Mouse (Mus musculus): ENCODE results near the gene Aars. TPM values are rescaled to one million over a fixed set of nuclear protein-coding genes. Genes with fewer than 3 reads are reported as not detected.
"Not testable (repeated sequence)": the region's sequence is repeated elsewhere in the genome, so short reads cannot be mapped to it uniquely, and the experiment has no call there.

The Aars gene
- polyA plus RNA-seq, 1 experiment from 2014 or later: 54.0 TPM

DNA sequence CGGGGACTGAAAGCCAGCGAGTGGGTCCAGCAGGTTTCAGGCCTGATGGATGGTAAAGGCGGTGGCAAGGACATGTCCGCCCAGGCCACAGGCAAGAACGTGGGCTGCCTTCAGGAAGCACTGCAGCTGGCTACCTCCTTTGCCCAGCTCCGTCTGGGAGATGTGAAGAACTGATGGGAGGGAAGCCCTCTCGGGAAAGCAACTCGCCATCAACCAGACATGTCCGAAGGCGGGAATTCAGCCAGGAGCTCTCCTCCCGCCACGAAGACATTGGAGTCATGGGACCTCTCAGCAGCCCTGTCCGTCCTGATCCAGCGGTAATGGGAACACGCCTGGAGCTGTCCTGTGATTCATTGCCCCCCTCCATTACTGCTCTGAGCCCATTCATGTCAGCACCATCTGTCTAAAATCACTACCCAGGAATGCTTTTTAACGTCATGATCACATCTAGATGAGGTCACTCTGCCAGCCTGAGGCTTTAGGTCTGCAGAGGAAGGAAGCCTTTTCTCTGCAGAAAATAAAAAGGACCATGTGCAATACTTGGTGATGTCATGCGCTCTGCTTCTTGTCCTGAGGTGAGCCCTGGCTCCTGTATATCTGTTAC lies 22.2 kb downstream of the Aars start:
- no peaks in the 10 kb centered on the region for H3K27me3 ChIP-seq
- H3K9me3 ChIP-seq (replicated peaks): no peaks in the 10 kb centered on the region
- peaks cover 70% of the 10 kb centered on the region for H3K36me3 ChIP-seq (replicated peaks)
- no peak for ATAC-seq (ENCODE audit: insufficient read depth)
- H3K4me3 ChIP-seq (replicated peaks): no peak overlapping the region
- no peak overlapping the region for H3K9ac ChIP-seq
- H3K4me1 ChIP-seq (replicated peaks): peaks cover 45% of the 10 kb centered on the region
- 87% methylated on average over 17 of the region's 17 CpGs for WGBS (ENCODE audit: insufficient replicate concordance)
- 0 out of 2 replicates have a peak overlapping the region, but pooled peaks have one; percentile 30 for H3K27ac ChIP-seq (replicated peaks)
- H3K4me2 ChIP-seq: no peak overlapping the region

DNA sequence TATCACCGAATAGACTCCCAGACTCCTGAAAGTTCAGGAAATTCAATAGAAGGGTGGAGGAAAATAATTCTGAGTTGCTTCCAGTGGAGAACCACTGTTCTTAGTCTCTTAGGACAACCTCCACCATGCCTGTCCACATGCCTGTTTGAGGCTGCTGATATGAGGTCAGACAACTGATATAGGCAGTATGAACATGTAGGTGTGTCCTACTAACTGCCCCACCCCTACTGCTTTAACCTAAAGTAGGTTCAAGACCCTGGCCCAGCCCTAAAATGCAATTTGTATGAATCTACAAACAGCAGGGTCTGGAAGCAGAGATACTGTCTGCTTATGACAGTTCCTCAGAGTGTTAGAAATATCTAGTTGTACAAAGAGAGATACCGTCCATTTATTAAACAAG lies 22.7 kb downstream of the Aars start:
- Histone ChIP-seq H3K4me3 (replicated peaks) (peak overlapping the region; percentile 90), H3K9ac (no peak overlapping the region), H3K27me3 (no peaks in the 10 kb centered on the region), H3K9me3 (replicated peaks) (no peaks in the 10 kb centered on the region), H3K4me2 (0 out of 2 replicates have a peak overlapping the region, but pooled peaks have one; percentile 99), H3K4me1 (replicated peaks) (peaks cover 50% of the 10 kb centered on the region), H3K27ac (replicated peaks) (0 out of 2 replicates have a peak overlapping the region, but pooled peaks have one; percentile 30), H3K36me3 (replicated peaks) (peaks cover 65% of the 10 kb centered on the region)
- WGBS (ENCODE audit: insufficient replicate concordance): 51% methylated on average over 2 of the region's 2 CpGs
- ATAC-seq (ENCODE audit: insufficient read depth): peak; percentile 44

DNA sequence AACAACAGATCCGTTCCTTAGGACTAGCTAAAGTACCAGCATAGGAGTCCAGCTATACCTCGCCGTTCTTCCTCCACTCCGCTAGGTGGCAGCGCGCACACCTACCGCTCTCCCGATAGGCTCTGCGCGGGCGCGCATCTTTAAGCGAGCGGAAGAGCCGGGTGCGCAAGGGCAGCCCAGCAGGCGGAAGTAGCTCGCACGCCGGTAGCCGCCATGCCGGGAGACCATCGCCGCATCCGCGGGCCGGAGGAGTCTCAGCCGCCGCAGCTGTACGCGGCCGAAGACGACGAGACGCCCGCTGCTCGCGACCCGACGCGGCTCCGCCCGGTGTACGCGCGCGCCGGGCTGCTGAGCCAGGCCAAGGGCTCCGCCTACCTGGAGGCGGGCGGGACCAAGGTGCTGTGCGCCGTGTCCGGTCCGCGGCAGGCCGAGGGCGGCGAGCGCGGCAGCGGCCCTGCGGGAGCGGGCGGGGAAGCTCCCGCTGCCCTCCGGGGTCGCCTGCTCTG lies 23.3 kb downstream of the Aars start, which contains the start of gene Exosc6:
TSS of gene Exosc6 (plus strand) at position 182 of the 506 bp plus-strand sequence.
- H3K27me3 ChIP-seq: no peaks in the 10 kb centered on the region
- peaks cover 59% of the 10 kb centered on the region for H3K36me3 ChIP-seq (replicated peaks)
- peaks cover 56% of the 10 kb centered on the region for H3K4me1 ChIP-seq (replicated peaks)
- WGBS (ENCODE audit: insufficient replicate concordance): under 1% methylated on average over 68 of the region's 68 CpGs
- H3K9ac ChIP-seq: peak within 1 kb of the TSS; percentile 87
- peak; percentile 93 for ATAC-seq (ENCODE audit: insufficient read depth)
- H3K9me3 ChIP-seq (replicated peaks): no peaks in the 10 kb centered on the region
- H3K4me2 ChIP-seq: peak within 1 kb of the TSS; percentile 99
- H3K27ac ChIP-seq (replicated peaks): peak within 1 kb of the TSS; percentile 87
- peak within 1 kb of the TSS; percentile 90 for H3K4me3 ChIP-seq (replicated peaks)

DNA sequence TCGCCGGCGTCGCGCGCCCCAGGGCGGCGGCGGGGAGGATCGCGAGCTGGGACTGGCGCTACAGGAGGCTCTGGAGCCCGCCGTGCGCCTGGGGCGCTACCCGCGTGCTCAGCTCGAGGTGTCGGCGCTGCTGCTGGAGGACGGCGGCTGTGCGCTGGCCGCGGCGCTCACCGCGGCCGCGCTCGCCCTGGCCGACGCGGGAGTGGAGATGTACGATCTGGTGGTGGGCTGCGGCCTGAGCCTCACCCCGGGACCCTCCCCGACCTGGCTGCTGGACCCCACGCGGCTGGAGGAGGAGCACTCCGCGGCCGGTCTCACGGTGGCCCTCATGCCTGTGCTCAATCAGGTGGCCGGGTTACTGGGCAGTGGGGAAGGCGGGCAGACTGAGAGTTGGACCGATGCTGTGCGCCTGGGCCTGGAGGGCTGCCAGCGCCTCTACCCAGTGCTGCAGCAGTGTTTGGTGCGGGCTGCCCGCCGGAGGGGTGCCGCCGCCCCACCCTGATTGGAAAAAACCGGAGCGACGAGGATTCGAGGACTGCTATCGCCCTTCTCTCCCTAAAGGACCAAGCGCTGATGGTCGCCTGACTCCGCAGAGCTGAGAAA lies 23.8 kb downstream of the Aars start:
- H3K9ac ChIP-seq: peak overlapping the region; percentile 87
- H3K4me2 ChIP-seq: peak overlapping the region; percentile 99
- peak overlapping the region; percentile 87 for H3K27ac ChIP-seq (replicated peaks)
- H3K9me3 ChIP-seq (replicated peaks): no peaks in the 10 kb centered on the region
- H3K4me3 ChIP-seq (replicated peaks): peak overlapping the region; percentile 90
- no peaks in the 10 kb centered on the region for H3K27me3 ChIP-seq
- WGBS (ENCODE audit: insufficient replicate concordance): under 1% methylated on average over 62 of the region's 63 CpGs
- peaks cover 62% of the 10 kb centered on the region for H3K4me1 ChIP-seq (replicated peaks)
- H3K36me3 ChIP-seq (replicated peaks): peaks cover 53% of the 10 kb centered on the region
- peak; percentile 63 for ATAC-seq (ENCODE audit: insufficient read depth)

DNA sequence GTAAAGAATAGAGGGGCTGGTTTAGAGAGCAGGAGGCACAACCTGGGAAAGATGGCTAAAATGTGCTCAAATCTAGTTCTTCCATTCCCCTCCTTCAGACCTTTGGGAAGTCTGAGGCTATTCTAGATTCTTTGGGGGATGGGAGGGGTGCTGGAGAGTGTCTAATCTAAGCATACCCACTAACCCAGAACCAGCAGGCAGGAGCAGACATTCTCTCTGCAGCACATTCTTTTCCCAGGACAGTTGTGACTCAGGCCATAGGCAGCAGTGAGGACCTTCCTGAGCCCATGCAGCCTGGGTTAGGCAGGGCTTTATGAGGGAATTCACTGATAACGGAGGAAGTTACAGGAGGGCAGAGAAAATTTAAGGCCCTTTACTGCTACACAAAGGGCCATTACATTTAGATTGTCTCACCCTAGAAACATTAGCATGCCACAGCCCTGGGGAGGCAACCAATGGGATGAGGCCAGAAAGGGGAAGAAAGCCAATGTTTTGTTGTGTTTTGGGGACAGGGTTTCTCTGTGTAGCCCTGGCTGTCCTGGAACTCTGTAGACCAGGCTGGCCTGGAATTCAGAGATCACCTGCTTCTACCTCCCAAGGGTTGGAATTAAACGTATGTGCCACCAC lies 26.1 kb downstream of the Aars start:
- no peak for ATAC-seq (ENCODE audit: insufficient read depth)
- 56% methylated on average over 2 of the region's 2 CpGs for WGBS (ENCODE audit: insufficient replicate concordance)
- peaks cover 31% of the 10 kb centered on the region for H3K36me3 ChIP-seq (replicated peaks)
- no peaks in the 10 kb centered on the region for H3K9me3 ChIP-seq (replicated peaks)
- H3K9ac ChIP-seq: no peak overlapping the region
- no peak overlapping the region for H3K4me3 ChIP-seq (replicated peaks)
- peaks cover 70% of the 10 kb centered on the region for H3K4me1 ChIP-seq (replicated peaks)
- H3K4me2 ChIP-seq: no peak overlapping the region
- 0 out of 2 replicates have a peak, but pooled peaks cover under 1% of the 10 kb centered on the region for H3K27me3 ChIP-seq
- H3K27ac ChIP-seq (replicated peaks): no peak overlapping the region

DNA sequence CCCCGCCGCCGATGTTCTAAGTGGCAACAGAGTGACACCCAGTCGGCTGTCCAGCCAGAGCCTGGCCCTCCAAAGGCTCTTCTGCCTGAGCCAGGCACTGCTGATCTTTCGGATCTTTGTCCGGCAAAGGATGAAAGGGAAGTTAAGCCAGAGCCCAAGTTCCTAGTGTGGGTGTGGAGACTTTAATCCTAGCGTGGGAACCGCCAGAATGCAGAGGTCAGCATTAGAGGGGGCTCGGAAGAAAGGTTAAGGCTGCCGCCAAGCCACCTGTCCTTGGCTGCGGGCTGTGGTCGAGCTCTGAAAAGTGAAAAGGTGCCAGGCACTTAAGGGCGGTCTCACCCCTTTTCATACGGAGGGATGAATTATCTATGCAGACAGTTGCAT lies 28.7 kb downstream of the Aars start:
- Histone ChIP-seq H3K4me1 (replicated peaks) (peaks cover 55% of the 10 kb centered on the region), H3K9ac (peak overlapping the region; percentile 58), H3K4me3 (replicated peaks) (peak overlapping the region; percentile 64), H3K9me3 (replicated peaks) (no peaks in the 10 kb centered on the region), H3K4me2 (peak overlapping the region; percentile 79), H3K27ac (replicated peaks) (no peak overlapping the region), H3K36me3 (replicated peaks) (peaks cover 11% of the 10 kb centered on the region), H3K27me3 (peaks cover 6% of the 10 kb centered on the region; the same call in 1 of the 2 replicates)
- no peak for ATAC-seq (ENCODE audit: insufficient read depth)
- 1% methylated on average over 14 of the region's 14 CpGs for WGBS (ENCODE audit: insufficient replicate concordance)

DNA sequence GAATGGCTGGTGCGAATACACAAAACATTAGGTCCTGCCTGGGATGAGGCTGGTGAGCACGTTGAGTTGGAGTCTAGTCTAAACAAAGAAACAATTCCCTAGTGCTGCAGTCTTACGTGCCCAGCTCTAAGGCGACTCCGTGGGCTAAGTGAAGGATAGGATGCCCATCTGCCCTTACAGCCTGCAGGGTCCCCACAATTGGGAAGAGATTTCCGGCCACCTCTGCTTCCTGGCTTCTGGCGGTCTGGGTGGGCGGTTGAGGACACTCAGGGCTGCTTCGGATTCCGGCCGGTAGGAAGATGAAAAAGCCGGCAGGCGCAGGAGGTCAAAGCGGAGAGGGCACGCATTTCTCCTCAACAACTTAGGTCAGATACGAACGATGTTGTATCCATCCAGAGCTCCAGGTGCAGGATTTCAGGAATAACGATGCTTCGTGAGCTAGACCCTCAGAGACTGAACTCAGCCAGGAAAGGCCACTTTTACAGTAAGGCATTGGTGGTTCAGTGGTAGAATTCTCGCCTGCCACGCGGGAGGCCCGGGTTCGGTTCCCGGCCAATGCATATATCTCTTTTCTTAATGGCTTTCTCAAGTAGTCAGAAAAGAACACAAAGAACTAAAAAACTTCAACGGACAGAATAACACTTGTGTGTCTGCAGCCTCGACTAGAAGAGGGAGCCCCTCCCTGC lies 29.3 kb downstream of the Aars start:
- H3K27ac ChIP-seq (replicated peaks): no peak overlapping the region
- peak overlapping the region; percentile 79 for H3K4me2 ChIP-seq
- H3K36me3 ChIP-seq (replicated peaks): peaks cover 8% of the 10 kb centered on the region
- H3K4me1 ChIP-seq (replicated peaks): peaks cover 50% of the 10 kb centered on the region
- H3K27me3 ChIP-seq: peaks cover 9% of the 10 kb centered on the region
- peak overlapping the region; percentile 58 for H3K9ac ChIP-seq
- H3K4me3 ChIP-seq (replicated peaks): peak overlapping the region; percentile 64
- H3K9me3 ChIP-seq (replicated peaks): no peaks in the 10 kb centered on the region
- peak; percentile 82 for ATAC-seq (ENCODE audit: insufficient read depth)
- WGBS (ENCODE audit: insufficient replicate concordance): under 1% methylated on average over 27 of the region's 27 CpGs

DNA sequence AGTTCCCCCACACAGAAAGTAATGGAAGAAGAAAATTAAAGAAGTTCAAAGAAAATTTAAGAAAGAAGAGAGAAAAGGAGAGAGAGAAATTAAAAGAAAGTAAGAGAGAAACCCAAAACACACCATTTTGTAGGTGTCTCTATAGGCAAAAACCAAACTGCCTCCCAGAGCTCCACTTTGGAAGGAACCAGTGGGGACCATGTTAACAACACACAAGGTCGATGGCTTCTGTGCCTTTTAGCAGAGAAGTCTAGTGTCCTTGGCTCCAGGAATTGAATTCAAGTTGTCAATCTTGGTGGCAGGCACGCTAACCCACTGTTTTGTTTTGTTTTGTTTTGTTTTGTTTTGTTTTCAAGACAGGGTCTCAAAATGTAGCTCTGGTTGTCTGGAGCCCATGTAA lies 29.9 kb downstream of the Aars start:
- H3K4me2 ChIP-seq: peak overlapping the region; percentile 79
- H3K4me3 ChIP-seq (replicated peaks): peak overlapping the region; percentile 64; the same call in 1 of the 2 replicates
- H3K27me3 ChIP-seq: peaks cover 12% of the 10 kb centered on the region
- H3K4me1 ChIP-seq (replicated peaks): peaks cover 43% of the 10 kb centered on the region
- H3K27ac ChIP-seq (replicated peaks): no peak overlapping the region
- no peak for ATAC-seq (ENCODE audit: insufficient read depth)
- WGBS (ENCODE audit: insufficient replicate concordance): 49% methylated on average over 2 of the region's 2 CpGs
- H3K9me3 ChIP-seq (replicated peaks): no peaks in the 10 kb centered on the region
- H3K36me3 ChIP-seq (replicated peaks): peaks cover 4% of the 10 kb centered on the region; the same call in 1 of the 2 replicates
- H3K9ac ChIP-seq: no peak overlapping the region

DNA sequence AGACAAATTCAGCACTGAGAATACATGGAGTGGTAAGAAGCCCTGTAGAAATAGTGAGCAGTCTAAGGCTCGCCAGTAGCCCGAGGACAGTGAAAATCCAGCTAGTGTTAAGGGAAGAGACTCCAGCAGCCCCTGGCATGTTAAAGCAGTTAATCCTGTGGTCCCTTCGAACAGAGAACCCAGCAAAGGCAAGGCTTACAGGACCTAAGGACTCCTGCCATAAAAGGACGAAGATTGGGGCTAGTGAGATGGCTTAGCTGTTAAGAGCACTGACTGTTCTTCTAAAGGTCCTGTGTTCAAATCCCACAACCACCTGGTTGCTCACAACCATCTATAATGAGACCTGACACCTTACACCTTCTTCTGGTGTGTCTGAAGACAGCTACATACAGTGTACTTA lies 33.4 kb downstream of the Aars start:
- no peak for ATAC-seq (ENCODE audit: insufficient read depth)
- Histone ChIP-seq H3K4me1 (replicated peaks) (peaks cover 13% of the 10 kb centered on the region), H3K27me3 (peaks cover 13% of the 10 kb centered on the region), H3K4me2 (no peak overlapping the region), H3K9ac (no peak overlapping the region), H3K36me3 (replicated peaks) (no peaks in the 10 kb centered on the region), H3K27ac (replicated peaks) (no peak overlapping the region), H3K4me3 (replicated peaks) (no peak overlapping the region), H3K9me3 (replicated peaks) (no peaks in the 10 kb centered on the region)
- WGBS (ENCODE audit: insufficient replicate concordance): 44% methylated on average over 4 of the region's 4 CpGs

DNA sequence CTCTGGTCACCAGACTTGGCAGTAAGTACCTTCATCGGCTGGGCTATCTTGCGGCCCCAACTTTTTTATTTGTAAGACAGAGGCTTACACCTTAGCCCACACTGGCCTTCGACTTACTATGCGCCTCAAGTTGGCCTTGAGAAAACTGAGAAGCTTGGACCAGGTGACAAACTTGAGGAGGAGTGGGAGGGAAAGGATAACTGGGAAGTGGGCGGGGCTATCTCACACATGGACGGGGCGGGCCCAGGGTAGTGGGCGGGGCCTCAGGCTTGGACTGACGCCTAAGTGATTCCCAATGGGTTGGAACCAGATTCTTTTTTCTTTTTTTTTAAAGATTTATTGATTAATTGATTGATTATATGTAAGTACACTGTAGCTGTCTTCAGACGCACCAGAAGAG lies 34.5 kb downstream of the Aars start:
- ATAC-seq (ENCODE audit: insufficient read depth): no peak
- Histone ChIP-seq H3K27me3 (peaks cover 15% of the 10 kb centered on the region), H3K27ac (replicated peaks) (no peak overlapping the region), H3K9me3 (replicated peaks) (no peaks in the 10 kb centered on the region), H3K36me3 (replicated peaks) (no peaks in the 10 kb centered on the region), H3K4me1 (replicated peaks) (peaks cover 3% of the 10 kb centered on the region; the same call in 1 of the 2 replicates), H3K9ac (no peak overlapping the region), H3K4me3 (replicated peaks) (no peak overlapping the region), H3K4me2 (no peak overlapping the region)
- 32% methylated on average over 10 of the region's 10 CpGs for WGBS (ENCODE audit: insufficient replicate concordance)

DNA sequence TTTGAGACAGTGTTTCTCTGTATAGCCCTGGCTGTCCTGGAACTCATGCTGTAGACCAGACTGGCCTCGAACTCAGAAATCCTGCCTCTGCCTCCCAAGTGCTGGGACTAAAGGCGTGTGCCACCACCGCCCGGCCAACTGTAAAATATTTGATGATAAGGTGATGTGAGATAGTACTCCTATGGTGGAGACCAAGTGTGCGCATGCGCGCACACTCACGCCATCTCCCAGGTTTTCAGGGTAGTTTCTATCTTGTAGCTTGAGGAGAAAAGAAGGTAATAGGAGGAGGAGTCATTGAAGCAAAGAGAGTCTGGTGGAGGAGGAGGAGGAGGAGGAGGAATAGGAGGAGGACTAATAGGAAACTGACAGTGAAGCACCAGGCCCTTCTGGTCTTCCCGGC lies 35.7 kb downstream of the Aars start:
- H3K9ac ChIP-seq; H3K4me2 ChIP-seq; H3K36me3 ChIP-seq (replicated peaks); H3K4me1 ChIP-seq (replicated peaks); H3K9me3 ChIP-seq (replicated peaks); H3K27ac ChIP-seq (replicated peaks); H3K4me3 ChIP-seq (replicated peaks); ATAC-seq (ENCODE audit: insufficient read depth): not testable (repeated sequence)
- H3K27me3 ChIP-seq: peaks cover 15% of the 10 kb centered on the region
- WGBS (ENCODE audit: insufficient replicate concordance): 56% methylated on average over 9 of the region's 9 CpGs

All from liver, embryonic 15.5 days (tissue).